Mouse (Mus musculus) layer of hippocampus, adult 9-10 months (tissue): ENCODE results near the gene Rasl11b.
A peak's percentile ranks its signal among the peaks of the same experiment; 100 is the strongest.

ENCODE experiments used
- DNase-seq: peaks from one replicate; pipeline ENCODE4 v3.0.0; 2022; ENCODE audit warnings: low spot score

Rasl11b gene

DNA sequence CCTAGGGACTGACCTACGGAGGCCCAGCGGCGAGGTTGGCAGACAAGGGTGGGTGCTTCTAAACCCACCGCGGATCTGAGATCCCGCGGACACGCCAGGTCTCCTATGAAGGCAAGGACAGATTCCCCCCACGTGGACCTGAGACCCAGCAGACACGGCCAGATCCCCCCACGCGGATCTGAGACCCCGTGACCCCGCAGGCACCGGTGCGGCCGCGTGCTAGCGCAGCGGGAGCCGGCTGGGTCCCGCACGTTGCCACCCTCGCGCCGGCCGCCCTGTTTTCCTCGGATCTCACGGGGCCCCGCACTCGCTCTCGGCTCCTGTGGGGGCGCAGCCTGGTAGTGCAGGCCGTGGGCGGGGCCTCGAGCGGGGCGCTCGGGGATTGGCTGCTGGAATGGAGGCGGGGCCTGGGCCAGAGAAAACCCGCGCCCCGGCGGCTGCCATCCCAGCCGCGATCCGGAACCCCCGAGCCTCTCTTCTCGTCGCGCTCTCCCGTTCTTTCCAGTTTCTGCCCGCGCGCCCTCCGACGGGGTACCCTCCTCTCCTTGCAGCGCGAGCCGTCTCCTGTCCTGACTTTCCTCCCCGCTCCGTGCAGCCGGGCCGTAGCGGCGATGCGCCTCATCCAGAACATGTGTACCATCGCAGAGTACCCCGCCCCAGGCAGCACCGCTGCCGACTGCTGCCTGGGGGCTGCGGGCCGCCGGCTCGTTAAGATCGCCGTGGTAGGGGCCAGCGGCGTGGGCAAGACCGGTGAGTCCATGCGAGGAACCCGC is at the start of gene Rasl11b:
Gene Rasl11b, plus strand, starts transcription at position 446 of the 773 bp plus-strand sequence.
- peak; percentile 78 for DNase-seq

DNA sequence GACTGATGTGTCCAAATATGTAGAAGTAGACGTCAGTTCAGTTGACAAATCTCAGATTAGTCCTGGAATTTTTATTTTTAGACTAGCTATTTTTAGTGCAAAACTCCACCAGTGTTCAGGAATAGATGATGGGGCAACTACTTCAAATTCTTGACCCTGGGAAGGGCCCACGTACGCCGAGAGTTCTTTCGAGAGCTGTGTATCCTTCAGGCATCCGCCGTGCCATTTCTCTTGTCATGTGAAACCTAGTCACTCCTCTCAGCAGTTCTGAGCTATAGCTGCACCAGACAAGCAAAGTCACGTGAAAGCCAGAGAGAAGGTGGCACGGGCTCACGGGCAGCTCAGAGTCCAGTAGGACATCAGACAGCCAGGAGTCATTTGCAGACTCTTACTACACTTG is 47.5 kb upstream of the Rasl11b start:
- no peak for DNase-seq

DNA sequence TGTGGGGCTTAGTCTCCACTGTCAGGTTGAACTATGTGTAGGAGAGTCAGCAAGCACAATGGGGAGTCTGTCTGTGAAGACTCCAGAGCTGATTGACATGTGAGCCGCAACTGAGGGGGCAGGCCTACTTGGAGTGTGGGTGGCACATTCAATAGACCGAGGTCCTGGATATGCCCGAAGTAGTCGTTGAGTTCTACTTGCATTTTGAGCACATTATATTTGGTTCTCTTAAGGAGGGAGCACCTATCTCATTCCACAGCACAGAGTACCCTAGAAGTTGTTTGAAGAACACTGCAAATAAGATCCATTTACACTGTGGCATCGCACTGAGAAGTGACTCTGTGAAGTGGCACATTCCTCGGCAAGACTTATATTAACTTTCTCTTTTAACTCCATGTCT is 45.1 kb upstream of the Rasl11b start:
- no peak for DNase-seq

DNA sequence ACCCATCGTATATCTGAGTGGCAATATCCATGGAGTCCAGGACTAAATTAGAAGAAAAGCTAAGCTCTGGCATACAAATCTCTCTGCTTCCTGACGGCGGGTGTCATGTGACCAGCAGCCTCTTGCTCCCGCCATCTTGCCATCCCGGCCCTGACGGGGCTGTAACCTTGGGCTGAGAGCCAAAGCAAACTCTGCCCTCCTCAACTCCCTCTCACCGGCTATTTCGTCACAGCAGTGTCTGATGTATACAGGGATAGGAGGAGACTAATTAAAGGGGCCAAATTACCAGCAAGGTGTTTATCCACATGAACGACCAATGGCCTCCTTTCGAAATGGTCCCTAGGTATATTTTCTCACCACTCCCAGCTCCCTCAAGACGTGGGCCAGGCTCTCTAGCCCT is 43.3 kb upstream of the Rasl11b start:
- no peak for DNase-seq

DNA sequence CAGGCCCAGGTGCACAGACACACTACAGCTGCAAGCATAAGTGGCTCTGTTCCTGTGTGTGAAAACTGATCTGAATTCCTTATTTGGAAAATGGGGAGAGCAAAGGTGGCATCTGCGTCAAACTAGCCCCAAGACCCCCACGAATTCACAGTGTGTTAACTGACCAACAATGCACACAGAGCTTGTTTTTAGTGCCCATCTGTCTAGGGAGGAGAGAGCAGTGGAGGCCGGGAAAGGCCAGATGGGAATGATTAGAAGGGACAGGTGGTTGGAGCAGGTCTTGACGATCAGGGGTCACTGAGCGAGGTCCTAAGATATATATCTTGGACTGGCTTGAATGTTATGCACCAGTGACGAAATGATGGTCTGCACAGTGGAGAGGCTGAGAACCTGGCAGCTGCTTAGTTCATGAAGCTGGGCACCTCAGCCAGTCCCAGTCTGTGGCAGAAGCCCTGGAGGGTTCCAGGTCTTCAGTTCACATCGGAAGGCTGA is 39.2 kb upstream of the Rasl11b start:
- no peak for DNase-seq

DNA sequence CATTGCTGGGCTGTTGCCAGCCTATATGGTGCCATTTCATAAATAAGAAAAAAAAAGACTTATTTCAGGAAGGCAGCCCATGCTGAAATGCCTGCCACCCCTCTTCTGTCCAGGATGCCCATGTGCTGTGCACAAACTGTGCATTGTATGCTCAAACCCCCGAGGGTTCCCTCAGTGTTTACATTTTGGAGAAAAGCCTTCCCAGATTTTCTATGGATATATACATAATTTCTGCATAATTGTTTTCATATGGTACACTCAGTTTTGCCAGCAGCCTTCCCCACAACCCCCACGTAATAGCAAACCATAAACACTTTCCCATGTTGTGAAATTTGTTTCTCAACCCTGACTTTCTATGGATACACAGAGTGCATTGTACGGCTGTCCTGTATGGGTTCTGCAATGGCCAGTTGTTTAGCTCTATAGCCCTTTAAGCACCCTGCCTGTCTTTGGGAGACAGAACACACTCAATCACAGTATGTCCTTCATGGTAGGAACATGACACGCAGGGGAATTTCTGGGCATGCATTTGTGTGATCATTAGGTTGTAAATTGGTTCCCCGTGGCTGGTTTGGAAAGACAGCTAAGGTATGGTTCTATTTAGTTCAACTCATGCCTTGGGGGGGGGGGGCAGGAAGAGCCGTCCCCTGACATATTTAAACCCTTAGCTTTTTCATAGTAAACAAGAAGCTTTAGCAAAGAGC is 36.0 kb upstream of the Rasl11b start:
- DNase-seq, result no peak

DNA sequence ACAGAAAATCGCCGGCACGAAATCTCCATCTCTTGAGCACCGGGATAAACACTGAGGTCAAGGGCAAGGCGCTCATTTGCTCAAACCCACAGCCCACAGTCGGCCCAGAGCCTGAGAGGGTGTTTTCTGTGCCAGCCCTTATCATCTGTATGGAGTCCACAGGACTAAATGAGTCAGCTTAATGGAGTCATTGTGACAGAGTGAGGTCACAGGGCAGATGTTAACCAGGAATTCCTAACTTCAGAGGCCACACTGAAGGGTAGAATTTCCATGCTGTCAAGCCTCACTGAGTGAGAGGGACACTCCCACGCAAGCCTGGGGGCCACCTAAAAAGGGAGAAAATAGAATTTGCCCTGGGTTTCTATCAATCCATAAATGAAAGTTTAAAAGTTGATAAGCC is 35.2 kb upstream of the Rasl11b start:
- no peak for DNase-seq

DNA sequence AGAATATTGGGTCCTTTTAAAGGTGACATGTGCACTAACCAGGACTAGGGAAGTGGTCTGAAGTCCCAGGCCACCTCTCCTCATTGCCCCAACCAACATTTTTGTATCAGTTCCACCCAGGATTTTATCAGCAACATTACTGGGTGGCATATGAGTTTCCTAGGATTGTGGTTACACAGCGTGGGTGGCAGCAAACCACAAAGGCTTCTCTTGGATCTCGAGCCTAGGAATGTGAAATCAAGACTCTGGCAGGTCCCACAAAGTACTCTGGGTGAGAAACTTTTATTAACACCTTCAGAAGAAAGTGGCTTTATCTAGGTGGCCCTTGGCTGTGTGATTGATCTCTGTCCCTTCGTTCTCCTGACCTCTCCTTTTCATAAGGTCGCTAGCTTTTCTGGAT is 34.7 kb upstream of the Rasl11b start:
- DNase-seq, result no peak

DNA sequence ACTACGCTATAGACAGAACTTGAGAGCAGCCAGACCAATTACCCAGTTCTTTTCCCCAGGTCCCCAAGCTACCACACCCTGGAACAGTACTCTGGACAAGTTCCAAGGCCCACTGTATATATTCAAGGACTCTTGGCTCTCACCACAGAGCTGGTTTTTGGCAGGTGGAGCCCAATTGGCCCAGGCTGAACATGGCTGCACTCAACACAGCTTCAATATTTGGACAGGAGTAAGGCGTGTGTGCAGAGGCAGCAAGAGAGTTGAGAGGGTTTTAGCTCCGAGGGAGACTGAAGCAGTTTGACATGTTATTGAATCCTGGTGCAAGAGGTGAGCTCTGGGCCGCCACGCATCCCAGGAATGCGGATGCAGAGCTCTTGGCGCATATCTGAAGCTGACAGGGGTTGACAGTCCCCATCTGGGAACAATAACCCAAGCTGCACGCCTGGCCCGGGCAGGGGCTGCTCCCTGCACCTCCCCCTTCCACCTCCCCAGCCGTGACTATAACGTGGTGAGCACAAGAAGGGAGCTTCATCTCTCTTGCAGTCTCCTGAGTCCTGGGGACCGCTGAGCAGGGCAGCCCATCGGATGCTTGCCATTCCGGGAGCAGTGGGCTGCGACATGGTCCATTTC is 33.7 kb upstream of the Rasl11b start:
- DNase-seq, result no peak

DNA sequence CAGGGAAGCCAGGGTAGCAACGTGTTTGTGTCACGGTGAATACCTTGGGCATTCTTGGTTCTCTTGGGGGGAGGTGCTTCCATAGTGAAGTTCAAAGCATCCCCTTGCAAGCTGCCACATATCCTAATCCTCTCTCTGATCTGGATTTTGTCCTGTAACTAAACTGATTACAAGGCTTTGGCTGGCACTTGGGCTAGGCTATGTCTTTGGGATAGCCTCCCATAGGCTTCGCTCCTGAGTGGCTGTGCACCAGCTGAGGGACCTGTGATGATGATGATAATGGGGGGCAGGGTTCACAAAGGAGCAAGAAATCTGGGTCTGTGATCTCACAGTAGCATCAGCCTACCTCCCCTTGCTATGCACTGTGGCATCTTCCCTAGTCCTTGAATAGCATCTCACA is 33.1 kb upstream of the Rasl11b start:
- no peak for DNase-seq

DNA sequence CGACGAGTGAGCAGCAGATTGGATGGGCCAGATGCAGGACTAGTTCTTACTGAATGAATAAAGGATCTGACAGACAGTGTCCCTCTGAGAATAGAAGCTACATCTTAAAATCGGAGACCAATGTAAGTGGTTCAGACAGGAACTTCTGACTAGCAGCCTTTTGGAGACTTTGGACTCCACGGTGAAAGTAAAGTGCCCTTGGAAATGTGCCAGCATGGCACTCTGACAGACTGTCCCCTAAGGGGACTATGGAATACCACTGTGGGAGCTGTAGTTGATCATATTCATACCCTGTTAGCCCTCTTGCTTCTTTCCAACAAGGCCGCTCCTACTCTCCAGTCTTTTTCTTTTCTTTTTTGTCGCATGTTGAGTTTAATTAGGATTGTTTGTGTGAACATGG is 31.9 kb upstream of the Rasl11b start:
- no peak for DNase-seq

DNA sequence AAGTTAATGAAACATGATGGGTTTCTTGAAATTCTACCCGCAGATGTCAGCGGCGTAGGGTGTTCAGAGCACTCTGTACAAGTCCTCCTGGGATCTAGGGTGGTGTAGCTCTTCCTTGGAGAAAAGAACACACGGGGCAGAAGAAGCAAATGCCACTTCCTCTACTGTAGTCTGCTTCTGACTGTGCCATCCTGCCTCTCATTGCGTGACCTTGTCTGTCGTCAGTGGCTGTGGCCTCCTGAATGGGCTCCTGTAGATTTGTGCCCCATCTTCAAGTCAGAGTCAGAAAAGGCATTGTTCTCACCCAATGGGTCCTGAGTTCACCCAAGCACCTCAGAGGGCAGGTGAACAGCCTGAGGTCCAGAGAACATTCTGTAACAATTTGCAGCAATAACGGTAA is 30.5 kb upstream of the Rasl11b start:
- DNase-seq, result no peak

DNA sequence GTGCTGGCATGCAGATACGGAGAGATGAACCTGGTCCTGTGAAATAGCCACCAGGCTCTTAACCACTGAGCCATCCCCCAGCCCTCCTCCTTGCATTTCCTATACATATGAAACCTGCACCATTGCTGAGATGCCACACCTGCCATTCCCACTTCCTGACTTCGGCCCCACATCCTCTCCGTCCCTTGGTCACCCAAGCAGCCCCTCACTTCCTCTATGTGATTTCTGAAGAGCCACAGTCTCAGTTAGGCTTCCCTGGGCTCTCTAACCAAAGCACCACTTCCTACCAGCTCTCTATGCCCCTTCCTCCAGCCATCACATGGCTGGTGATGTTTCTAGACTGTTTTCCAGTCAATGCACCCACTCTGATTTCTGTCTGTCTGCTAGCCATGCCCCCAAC is 28.4 kb upstream of the Rasl11b start:
- DNase-seq, result no peak

DNA sequence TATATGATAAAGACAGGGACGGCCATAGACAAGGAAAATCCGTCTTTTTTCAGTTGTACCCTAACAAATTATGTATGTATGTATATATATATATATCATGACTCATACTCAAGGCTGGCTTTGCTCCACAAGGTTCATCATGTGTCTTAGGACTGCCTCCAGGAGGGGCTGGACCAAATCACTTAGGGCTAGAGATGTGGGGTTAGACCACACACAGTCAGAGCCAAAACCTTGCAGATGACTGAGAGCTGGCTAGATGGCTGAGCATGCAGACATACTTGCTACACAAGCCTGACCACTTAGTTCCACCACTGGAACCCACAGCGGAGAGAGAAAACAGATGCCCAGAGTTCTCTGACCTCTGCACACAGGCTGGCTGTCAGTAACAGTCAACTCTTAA is 27.0 kb upstream of the Rasl11b start:
- no peak for DNase-seq

DNA sequence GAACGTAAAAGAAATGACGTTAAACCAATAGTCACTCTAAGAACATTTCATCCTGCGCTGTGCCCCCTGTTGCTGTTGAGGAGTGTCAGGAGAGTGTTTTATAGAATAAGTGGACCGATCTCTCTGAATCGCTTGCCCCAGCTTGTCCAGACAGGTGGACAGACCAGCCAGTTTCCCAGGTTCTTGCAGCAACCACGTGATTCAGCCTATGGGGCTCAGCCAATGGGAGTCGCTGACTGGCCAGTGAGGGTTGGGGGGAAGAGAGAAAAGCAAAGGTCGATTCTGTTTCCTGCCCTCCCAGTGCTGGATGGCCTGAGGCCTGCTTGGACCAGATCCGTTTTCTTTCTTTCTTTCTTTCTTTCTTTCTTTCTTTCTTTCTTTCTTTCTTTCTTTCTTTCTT is 23.3 kb upstream of the Rasl11b start:
- DNase-seq, result no peak

DNA sequence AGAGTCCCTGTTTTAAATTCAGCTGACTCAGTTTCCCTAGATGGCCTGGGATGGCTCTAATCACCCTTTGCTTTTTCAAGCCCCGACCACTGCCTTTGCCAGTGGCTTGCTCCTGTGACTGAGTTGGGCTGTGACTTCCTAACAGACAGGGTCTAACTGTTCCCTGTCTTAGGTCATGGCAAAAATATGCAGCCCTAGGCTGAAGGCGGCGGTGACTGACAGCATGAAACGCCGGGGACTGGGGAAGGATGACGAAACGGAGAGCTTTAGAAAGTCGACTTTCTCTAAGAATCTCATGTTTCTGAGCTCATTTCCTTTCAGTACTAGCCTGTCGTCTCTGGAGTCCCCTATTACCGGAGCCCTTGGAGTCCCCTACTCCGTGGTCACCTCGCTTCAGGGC is 22.9 kb upstream of the Rasl11b start:
- no peak for DNase-seq

DNA sequence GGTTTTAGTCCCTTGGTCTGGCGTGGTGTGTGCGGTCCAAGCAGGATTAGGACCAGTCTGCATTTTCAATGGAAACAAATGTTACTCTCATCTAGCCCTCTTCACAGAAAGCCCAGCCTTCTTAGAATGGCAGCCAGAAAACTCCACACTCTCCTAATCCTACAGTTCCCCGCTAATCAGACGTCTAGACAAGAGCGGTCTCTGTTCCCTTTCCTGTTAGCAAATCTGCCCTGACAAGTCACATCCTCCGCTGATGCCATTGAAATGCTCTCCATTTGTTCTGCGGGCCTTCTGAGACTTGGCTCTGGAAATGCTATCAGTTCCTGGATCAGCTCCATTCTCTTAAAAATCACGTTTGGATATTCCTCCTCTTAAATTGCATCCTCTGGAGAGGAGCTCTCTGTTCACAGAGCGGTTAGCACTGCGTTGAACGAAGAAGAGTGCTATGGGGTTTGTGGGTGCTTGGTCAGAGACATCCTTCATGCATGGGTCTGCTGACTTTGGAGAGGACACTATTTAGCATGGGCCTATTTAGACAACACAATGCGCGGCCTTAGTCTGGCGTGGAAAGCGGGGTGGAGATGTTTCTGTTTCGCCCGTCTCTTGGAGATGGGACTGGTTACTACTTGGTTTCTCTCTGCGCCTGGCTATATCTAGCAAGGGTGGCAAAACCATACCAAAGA is 21.8 kb upstream of the Rasl11b start:
- no peak for DNase-seq

DNA sequence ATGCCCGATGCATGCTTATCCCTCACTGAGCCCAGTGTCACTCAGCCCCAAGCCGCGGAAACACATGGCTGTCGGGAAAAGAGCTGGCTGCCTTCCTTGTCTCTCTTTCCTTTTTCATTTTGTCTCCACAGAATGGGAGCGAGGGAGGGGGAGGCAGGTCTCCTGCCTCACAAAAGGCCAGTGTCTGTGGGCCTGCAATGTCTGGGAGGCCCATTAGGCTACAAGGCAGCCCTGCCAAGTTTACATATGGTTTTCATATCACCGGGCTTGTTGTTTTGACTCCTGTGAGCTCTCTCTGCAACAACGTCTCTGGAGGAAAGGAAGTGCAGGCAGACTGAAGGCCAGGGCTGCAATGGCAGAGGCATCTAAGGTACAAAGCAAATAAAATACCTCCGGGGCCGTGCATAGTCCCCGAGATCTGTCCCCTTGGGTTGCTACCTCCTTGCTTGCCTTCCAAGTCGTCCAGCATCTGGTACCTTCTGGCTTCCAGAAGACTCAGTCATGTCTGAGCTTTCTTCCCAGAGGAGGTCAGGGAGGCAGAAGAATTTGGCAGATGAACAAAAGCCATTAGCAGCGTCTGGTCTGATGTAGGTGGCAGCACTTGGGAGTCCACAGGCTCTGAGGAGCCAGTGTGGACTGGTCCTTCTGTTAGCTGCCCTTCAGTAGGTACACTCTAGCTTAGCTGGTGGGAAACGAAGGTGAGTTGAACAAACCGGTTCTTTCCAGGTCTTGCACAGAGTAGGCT is 19.4 kb upstream of the Rasl11b start:
- no peak for DNase-seq

DNA sequence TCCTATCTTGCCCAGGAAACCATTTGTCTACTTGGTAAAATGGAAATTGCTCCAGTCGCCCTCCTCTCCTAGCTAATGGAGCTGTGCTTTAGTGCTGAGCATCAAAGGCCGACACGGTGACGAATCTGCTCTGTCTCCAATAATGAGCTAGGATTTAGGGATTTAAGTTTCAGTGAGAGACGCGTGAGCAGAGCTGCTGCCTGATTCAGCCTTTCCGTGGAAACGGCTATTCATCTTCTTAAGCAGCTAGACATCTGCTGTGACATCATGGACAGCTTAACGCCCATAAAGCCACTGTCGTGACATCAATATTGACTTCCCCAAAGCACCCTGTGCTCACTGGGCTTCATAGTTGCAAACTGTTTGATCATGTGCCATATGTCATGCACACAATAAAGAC is 14.9 kb upstream of the Rasl11b start:
- DNase-seq, result no peak

DNA sequence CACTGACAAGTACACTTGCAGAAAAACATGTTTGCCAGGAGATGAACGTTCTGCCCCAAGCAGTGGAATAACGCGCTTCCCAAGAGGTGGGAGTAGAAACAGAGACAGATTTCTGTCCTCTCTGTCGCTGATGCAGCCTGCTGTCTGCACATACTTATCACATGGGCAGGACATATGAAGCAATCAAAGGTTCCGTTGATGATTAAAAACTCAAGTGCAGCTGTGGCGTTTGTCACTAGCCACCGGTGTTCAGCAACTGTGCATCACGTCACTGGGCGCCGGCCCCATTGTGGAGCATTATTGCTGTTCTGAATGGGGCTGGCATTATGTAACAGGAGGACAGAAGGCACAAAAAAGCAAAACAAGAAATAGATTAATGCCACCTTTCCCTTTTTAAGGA is 12.0 kb upstream of the Rasl11b start:
- no peak for DNase-seq

DNA sequence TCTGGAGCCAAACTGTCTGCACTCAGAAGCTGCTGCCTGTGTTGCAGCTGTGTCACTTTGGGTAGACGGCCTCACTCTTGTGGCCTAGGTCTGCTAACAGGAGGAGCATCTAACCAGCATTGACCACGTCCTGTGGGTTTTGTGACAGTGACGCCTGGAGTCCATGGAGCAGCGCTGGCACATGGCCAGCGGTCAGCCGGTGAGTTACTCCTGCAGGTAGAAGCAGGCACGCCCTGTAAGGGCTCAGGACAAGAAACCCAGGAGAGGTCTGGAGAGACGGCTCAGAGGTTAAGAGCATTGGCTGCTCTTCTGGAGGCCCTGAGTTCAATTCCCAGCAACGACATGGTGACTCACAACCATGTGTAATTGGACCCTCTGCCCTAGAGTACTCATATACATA is 10.5 kb upstream of the Rasl11b start:
- no peak for DNase-seq

DNA sequence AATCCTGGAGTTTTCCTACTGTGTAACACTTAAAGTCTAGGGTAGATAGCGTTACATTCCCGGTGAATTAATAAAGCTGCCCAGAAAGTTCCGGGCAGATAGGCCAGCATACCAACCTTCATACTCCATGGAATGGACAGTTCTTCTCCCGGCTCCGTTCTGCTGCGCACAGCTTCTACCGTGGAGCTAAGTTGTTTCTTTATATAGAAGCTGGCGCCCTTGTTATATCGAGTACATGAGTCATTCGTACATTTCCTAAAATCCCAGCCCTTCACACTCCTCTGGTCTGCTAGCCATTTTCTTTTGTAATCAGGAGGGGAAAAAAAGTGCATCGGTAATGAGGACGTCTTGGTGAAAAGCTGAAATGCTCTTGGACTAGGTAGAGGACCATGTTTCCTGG is 7.0 kb upstream of the Rasl11b start:
- DNase-seq, result no peak
